Mouse (Mus musculus) forebrain, embryonic 16.5 days (tissue): ENCODE data around the gene Alg3. TPM values are rescaled to one million over a fixed set of nuclear protein-coding genes. Genes with fewer than 3 reads are reported as not detected.

Experiments
- ATAC-seq: fragments of 200-750 bp; cut with Nextera tagmentation; 2 replicates; pipeline ENCODE4 v1.8.0; 2017; ENCODE audit warnings: mild to moderate bottlenecking, moderate library complexity
- H3K27ac ChIP-seq: fragments of 300-500 bp; sonication (generic); 2 replicates; pipeline ENCODE4 v1.5.1; 2014; ENCODE audit warnings: low read length, control low read depth
- H3K27me3 ChIP-seq: fragments of 300-500 bp; sonication (generic); replicated peaks from 2 replicates; pipeline ENCODE4 v1.6.1; 2014; ENCODE audit warnings: low read length; ENCODE audit not compliant: control insufficient read depth, insufficient read depth
- H3K36me3 ChIP-seq: fragments of 300-500 bp; sonication (generic); 2 replicates; pipeline ENCODE4 v1.6.1; 2014; ENCODE audit not compliant: control insufficient read depth, insufficient read depth
- H3K4me1 ChIP-seq: fragments of 300-500 bp; sonication (generic); replicated peaks from 2 replicates; pipeline ENCODE4 v1.6.1; 2014; ENCODE audit warnings: low read length; ENCODE audit not compliant: control insufficient read depth, insufficient read depth
- H3K4me2 ChIP-seq: fragments of 300-500 bp; sonication (generic); 2 replicates; pipeline ENCODE4 v1.6.1; 2014; ENCODE audit warnings: mild to moderate bottlenecking, low read length, control low read depth
- H3K4me3 ChIP-seq: fragments of 300-500 bp; sonication (generic); replicated peaks from 2 replicates; pipeline ENCODE4 v1.5.1; 2014; ENCODE audit warnings: mild to moderate bottlenecking, low read length, control low read depth
- H3K9ac ChIP-seq: fragments of 300-500 bp; sonication (generic); replicated peaks from 2 replicates; pipeline ENCODE4 v1.6.1; 2014; ENCODE audit warnings: low read depth, low read length, control low read depth
- H3K9me3 ChIP-seq: fragments of 300-500 bp; sonication (generic); 2 replicates; pipeline ENCODE4 v1.6.1; 2016; ENCODE audit warnings: low read length; ENCODE audit not compliant: control insufficient read depth
- WGBS: fragments of 180-500 bp; shearing (Covaris S2); extraction: QIAGEN DNeasy Blood & Tissue Kit; methylation state at CpG from one replicate; pipeline ENCODE4 v1.1.7; 2014; 5-methylcytosine and 5-hydroxymethylcytosine counted together
- polyA plus RNA-seq: library from polyadenylated mRNA; unstranded; fragments of >200 nt; fragmentation: Nextera tagmentation; extraction: Ambion mirVana; gene quantifications from 2 replicates; pipeline ENCODE4 v1.2.1, GENCODE M21; 2015

Alg3 gene
- polyA plus RNA-seq, 1 experiment from 2014 or later, result 34.0 TPM

DNA sequence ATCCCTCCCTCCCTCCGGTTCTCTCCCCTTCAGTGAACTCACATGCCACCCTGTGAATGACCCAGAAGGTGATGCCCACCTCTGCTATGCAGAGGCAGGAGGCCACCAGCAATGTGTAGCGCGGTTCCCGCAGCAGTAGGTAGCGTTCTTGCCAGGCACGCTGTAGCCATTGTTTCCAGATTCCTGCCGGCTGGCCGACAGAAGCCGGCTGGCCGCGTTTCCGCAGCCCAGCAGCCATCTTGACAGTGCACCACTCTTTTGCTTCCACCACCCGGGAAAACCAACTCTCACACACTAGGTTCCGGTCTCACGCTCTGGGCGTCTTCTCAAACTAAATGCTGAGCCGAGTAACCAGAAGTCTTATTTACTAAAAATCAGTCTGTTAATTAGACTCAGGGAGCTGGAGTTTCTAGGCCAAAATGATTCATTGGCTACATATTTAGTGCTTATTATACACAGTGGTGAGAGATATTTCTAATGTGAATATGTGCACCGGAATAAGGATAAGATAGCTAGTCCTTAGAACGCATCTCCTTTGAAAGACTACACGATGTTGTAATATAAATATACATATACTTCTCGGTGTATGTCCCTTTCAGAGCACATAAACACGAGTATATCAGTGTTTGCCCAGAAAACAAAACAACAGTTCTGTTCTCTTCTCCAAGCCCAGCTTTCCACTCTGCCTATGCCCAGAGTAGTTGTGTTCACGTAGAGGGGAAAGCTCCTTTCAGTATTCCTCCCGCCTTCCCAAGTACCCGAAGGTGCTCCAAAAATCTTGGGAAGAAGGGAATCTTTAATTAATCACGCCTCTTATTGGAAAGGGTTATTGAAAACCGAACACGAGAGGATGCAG, 806 bp downstream of the Alg3 start:
- H3K9ac ChIP-seq, result peak overlapping the region; percentile 71
- peak overlapping the region; percentile 99 for H3K4me2 ChIP-seq
- ATAC-seq, result peak; percentile 75
- WGBS, result under 1% methylated on average over 28 of the region's 28 CpGs
- peak overlapping the region; percentile 54 for H3K4me3 ChIP-seq
- peaks cover 10% of the 10 kb centered on the region; the same call in 1 of the 2 replicates for H3K36me3 ChIP-seq
- no peaks in the 10 kb centered on the region for H3K9me3 ChIP-seq
- H3K27ac ChIP-seq, result peak overlapping the region; percentile 69
- H3K4me1 ChIP-seq, result peaks cover 17% of the 10 kb centered on the region
- no peaks in the 10 kb centered on the region for H3K27me3 ChIP-seq

DNA sequence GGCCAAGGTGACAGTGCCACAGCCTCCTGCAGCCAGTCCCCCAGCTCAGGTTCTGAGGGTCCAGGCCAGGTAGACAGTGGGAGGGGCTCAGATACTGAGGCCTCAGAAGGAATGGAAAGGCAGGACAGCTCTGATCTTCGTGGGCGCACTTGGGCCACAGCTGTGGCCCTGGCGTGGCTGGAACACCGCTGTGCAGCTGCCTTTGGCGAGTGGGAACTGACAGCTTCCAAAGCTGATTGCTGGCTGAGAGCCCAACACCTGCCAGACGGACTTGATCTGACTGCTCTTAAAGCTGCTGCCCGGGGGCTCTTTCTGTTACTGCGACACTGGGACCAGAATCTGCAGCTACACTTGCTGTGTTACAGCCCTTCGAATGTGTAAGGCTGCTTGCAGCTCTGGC, 6.8 kb downstream of the Alg3 start:
- Histone ChIP-seq H3K4me1 (peaks cover 5% of the 10 kb centered on the region), H3K4me3 (no peak overlapping the region), H3K27me3 (no peaks in the 10 kb centered on the region), H3K9ac (no peak overlapping the region), H3K36me3 (peaks cover 11% of the 10 kb centered on the region; the same call in 1 of the 2 replicates), H3K9me3 (no peaks in the 10 kb centered on the region), H3K27ac (no peak overlapping the region), H3K4me2 (no peak overlapping the region)
- 41% methylated on average over 9 of the region's 9 CpGs for WGBS
- peak; percentile 32; the same call in 1 of the 2 replicates for ATAC-seq

DNA sequence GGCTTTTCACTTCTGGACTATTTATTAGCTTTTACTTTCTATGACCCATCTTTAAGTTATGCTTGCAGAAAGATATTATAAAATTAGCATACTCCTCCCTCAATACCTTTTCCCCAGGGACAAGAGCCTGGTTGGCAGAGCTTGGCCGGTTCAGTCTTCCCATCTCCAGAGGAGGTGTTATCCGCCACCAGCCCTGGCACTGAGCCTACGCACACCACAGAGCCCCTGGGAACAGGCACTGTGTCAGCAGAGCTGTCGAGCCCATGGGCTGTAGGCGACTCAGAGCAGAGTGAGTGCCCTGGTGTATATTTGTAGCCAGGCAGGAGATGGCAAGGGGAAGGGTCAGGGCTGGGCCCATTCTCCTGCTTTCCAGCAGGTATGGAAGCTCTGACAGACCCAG, 11.0 kb downstream of the Alg3 start:
- H3K9ac ChIP-seq, result no peak overlapping the region
- no peaks in the 10 kb centered on the region for H3K9me3 ChIP-seq
- H3K36me3 ChIP-seq, result no peaks in the 10 kb centered on the region
- no peaks in the 10 kb centered on the region for H3K27me3 ChIP-seq
- no peaks in the 10 kb centered on the region for H3K4me1 ChIP-seq
- no peak overlapping the region for H3K4me2 ChIP-seq
- WGBS, result 67% methylated on average over 5 of the region's 5 CpGs
- ATAC-seq, result no peak
- H3K27ac ChIP-seq, result no peak overlapping the region
- H3K4me3 ChIP-seq, result no peak overlapping the region

DNA sequence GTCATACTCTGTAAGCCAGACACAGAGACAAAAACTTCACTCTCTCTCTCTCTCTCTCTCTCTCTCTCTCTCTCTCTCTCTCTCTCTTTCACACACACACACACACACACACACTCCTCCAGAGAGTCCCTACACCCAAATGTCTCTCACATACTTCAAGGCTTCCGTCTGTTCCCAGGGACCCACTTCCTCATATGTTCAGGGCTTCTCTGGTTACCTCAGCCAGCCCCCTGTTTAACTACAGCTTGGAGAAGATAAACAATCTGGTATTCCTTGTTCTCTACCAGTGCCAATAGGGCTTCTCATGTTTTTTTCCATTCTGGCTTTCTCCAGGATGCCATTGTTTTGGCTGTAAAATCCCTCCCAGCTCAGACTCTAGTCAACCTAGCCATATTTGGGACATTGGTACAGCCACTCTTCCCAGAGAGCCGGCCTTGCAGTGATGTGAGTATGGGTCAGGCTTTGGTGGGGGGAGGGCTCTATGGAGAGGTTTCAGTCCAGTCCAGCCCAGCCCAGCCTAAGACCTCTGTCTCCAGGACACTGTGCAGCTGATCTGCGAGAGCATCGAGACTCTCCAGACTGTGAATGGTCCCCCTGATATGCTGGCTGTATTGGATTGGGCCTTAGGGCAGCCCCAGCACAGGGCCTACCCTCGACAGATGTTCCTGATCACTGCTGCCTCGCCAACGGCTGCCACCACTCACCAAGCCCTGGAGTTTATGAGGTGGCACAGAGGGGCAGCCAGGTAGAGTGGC, 14.7 kb downstream of the Alg3 start:
- Histone ChIP-seq H3K27me3 (peaks cover 8% of the 10 kb centered on the region), H3K4me1 (no peaks in the 10 kb centered on the region), H3K9ac (no peak overlapping the region), H3K36me3 (no peaks in the 10 kb centered on the region), H3K4me2 (no peak overlapping the region), H3K9me3 (no peaks in the 10 kb centered on the region), H3K4me3 (no peak overlapping the region), H3K27ac (no peak overlapping the region)
- 75% methylated on average over 7 of the region's 7 CpGs for WGBS
- ATAC-seq, result no peak

DNA sequence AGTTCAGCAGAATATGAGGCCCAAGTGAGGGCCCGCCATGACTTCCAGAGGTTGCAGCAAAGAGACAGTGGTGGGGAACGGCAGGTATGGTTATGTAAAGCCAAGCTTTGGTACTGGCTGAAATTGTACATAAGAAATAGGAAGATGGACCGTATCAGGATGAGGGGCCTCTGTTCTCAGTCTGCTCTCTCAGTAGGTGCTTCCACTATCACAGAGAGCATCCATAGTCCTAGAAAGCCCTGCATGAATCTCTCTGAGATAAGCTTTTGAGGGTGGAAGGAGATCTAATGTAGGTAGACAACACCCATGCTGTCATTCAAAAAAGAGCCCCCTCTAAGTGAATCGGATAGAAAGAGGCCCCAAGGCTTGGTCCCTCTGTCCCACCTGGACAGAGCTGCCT, 15.8 kb downstream of the Alg3 start:
- Histone ChIP-seq H3K9me3 (no peaks in the 10 kb centered on the region), H3K4me1 (peaks cover 7% of the 10 kb centered on the region), H3K4me3 (no peak overlapping the region), H3K27me3 (peaks cover 17% of the 10 kb centered on the region), H3K36me3 (no peaks in the 10 kb centered on the region), H3K9ac (no peak overlapping the region), H3K27ac (no peak overlapping the region), H3K4me2 (no peak overlapping the region)
- ATAC-seq, result no peak
- WGBS, result 91% methylated on average over 4 of the region's 4 CpGs

DNA sequence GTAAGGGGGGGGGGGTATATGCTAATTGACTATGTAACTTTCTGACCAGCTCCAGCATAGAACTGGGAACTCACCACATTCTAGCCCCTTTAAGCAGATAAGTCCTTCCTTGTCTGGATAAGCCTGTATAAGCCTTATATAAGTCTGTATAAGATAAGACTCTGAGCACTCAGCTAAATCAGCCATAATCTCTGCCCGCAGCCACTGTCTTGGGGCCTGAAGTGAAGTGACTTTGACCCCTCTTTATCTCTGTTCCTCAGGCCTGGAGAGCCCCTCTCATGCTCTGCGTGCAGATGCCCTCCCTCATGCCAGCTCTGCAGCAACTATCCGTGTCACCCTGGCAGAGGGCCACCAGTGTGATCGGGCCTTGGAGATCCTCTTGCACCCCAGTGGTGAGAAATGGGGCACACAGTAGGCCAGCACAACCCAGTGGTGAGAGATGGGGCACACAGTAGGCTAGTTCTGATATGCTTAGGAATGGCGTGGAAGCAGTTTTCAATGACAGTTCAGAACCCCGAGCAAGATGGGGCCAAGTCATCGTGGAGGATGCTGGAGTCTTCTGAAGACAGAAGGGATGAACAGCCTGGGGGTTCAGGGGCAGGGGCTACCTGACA, 16.4 kb downstream of the Alg3 start:
- WGBS, result 85% methylated on average over 7 of the region's 7 CpGs

DNA sequence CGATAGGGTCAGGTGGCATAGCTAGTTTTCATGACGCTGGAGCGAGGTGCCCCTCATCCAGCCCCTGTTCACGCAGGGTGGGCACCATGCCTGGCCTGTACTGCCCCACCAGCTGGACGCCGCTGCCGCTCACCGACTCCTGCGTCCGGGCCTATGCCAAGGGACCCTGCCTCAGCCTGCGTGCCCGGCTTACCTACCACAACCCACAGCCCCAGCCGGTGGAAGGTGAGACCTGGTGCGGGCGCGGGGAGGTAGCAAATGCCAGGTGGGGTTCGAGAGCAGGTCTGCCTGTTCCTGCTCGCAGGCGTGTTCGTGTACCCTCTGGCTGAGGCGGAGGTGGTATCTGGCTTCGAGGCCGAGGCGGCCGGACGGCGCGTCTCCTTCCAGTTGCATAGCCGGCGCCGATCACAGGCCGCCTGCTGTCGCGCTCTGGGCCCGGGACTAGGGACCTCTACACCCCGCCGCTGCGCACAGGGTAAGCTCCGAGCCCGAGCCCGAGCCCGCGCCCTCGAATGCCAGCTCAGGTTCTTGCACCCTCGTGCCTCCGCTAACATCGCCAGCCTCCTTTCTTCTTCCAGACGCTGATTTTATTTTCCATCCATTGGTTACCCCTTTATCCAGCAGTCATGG, 20.3 kb downstream of the Alg3 start:
- peaks cover 30% of the 10 kb centered on the region for H3K27me3 ChIP-seq
- no peaks in the 10 kb centered on the region for H3K36me3 ChIP-seq
- H3K27ac ChIP-seq, result no peak overlapping the region
- no peak overlapping the region for H3K9ac ChIP-seq
- WGBS, result 4% methylated on average over 48 of the region's 48 CpGs
- peaks cover 24% of the 10 kb centered on the region for H3K4me1 ChIP-seq
- no peaks in the 10 kb centered on the region for H3K9me3 ChIP-seq
- peak overlapping the region; percentile 3 for H3K4me3 ChIP-seq
- no peak for ATAC-seq
- H3K4me2 ChIP-seq, result peak overlapping the region; percentile 22

More for the DNA sequence above, 16.4 kb downstream of the Alg3 start:
- Histone ChIP-seq H3K9me3 (no peaks in the 10 kb centered on the region), H3K27me3 (peaks cover 22% of the 10 kb centered on the region), H3K27ac (no peak overlapping the region), H3K4me2 (no peak overlapping the region), H3K9ac (no peak overlapping the region), H3K4me1 (peaks cover 12% of the 10 kb centered on the region), H3K36me3 (no peaks in the 10 kb centered on the region), H3K4me3 (no peak overlapping the region)
- ATAC-seq, result no peak

DNA sequence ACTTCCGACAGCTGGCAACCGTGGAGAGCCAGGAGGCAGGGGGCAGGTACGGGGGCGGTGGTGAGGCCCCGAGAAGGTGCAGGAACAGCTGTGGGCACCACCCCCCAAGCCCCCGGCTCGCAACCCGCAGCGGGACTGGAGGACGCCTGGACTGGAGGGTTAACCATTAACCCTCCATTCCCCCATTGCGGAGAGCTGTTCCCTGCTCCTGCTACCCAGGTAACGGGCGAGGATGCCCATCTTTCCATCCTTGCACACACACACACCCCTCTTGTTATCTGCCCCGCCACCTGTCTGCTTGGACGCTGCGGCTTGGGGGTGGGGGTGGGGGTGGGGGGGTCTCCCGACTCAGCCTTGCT, 20.9 kb downstream of the Alg3 start:
- ATAC-seq, result 0 out of 2 replicates have a peak, but pooled peaks have one; percentile 3
- under 1% methylated on average over 17 of the region's 17 CpGs for WGBS
- H3K9ac ChIP-seq, result peak overlapping the region; percentile 64; the same call in 1 of the 2 replicates

More for the DNA sequence above, 20.9 kb downstream of the Alg3 start:
- peak overlapping the region; percentile 71 for H3K4me2 ChIP-seq
- peak overlapping the region; percentile 62 for H3K4me3 ChIP-seq
- H3K36me3 ChIP-seq, result no peaks in the 10 kb centered on the region
- peaks cover 30% of the 10 kb centered on the region for H3K27me3 ChIP-seq
- H3K9me3 ChIP-seq, result no peaks in the 10 kb centered on the region
- H3K27ac ChIP-seq, result no peak overlapping the region
- peaks cover 24% of the 10 kb centered on the region for H3K4me1 ChIP-seq
